ENCODE assay signal across 25 mouse cellular contexts in genomic region chr15:100183510-100183909, GRCm38 (mm10). TPM values are rescaled to one million over a fixed set of nuclear protein-coding genes. Genes with fewer than 3 reads are reported as not detected.
DNase-seq lines count a peak whose midpoint lies in the region; ATAC-seq and TF ChIP-seq lines count a peak whose summit lies in the region.
"Had no signal": no experiment of that assay in that cellular context is flagged by ENCODE, and none has a peak within 500 bp of the region (broad histone marks: within the 10 kb centered on the region; RNA-seq: fewer than 3 reads in every experiment).

No protein-coding gene starts in this region.

- no peak overlapping the region for H3K27ac ChIP-seq in intestine, embryonic 15.5 days
- peak overlapping the region; percentile 70 for H3K27ac ChIP-seq in intestine, postnatal 0 days (ENCODE audit: low read depth, low read length)
- peak overlapping the region; percentile 92 for H3K27ac ChIP-seq in small intestine, adult 2 months (ENCODE audit: insufficient read depth, low read depth, low read length)
- H3K27ac ChIP-seq in stomach, embryonic 16.5 days (ENCODE audit: low read length): no peak overlapping the region
- H3K27ac ChIP-seq in hindbrain, postnatal 0 days: no peak overlapping the region
- H3K27ac ChIP-seq: embryonic facial prominence, embryonic 10.5 days; embryonic facial prominence, embryonic 12.5 days; forebrain, embryonic 13.5 days had no signal

- H3K4me1 ChIP-seq in intestine, embryonic 15.5 days (replicated peaks): peaks cover 3% of the 10 kb centered on the region; the same call in 1 of the 2 replicates
- H3K4me1 ChIP-seq in intestine, postnatal 0 days (replicated peaks; ENCODE audit: control insufficient read depth, insufficient read depth, low read length): 0 out of 2 replicates have a peak, but pooled peaks cover 3% of the 10 kb centered on the region
- H3K4me1 ChIP-seq in small intestine, adult 2 months (ENCODE audit: control insufficient read depth, insufficient read depth, insufficient read length, low read length): peaks cover 11% of the 10 kb centered on the region
- H3K4me1 ChIP-seq in stomach, embryonic 16.5 days (ENCODE audit: control insufficient read depth, insufficient read depth, low read length): 0 out of 2 replicates have a peak, but pooled peaks cover under 1% of the 10 kb centered on the region
- no peaks in the 10 kb centered on the region; the same call in 1 of the 2 replicates for H3K4me1 ChIP-seq in hindbrain, postnatal 0 days (ENCODE audit: insufficient read depth, low read length)
- H3K4me1 ChIP-seq: embryonic facial prominence, embryonic 10.5 days; embryonic facial prominence, embryonic 12.5 days; forebrain, embryonic 13.5 days had no signal

- H3K36me3 ChIP-seq in intestine, embryonic 15.5 days: peaks cover 13% of the 10 kb centered on the region
- H3K36me3 ChIP-seq in intestine, postnatal 0 days (ENCODE audit: control insufficient read depth, insufficient read depth): peaks cover 63% of the 10 kb centered on the region
- H3K36me3 ChIP-seq in small intestine, adult 2 months (ENCODE audit: control insufficient read depth, insufficient read depth, low read length): peaks cover 43% of the 10 kb centered on the region
- no peaks in the 10 kb centered on the region for H3K36me3 ChIP-seq in stomach, embryonic 16.5 days (ENCODE audit: control insufficient read depth, insufficient read depth, low read length)
- peaks cover 56% of the 10 kb centered on the region for H3K36me3 ChIP-seq in hindbrain, postnatal 0 days (ENCODE audit: insufficient read depth, low read length)

- H3K9ac ChIP-seq in intestine, embryonic 15.5 days: no peak overlapping the region
- no peak overlapping the region for H3K9ac ChIP-seq in intestine, postnatal 0 days (ENCODE audit: low read depth, low read length)
- H3K9ac ChIP-seq in stomach, embryonic 16.5 days (ENCODE audit: low read length): no peak overlapping the region
- H3K9ac ChIP-seq in hindbrain, postnatal 0 days (replicated peaks; ENCODE audit: low read length): no peak overlapping the region
- H3K9ac ChIP-seq: embryonic facial prominence, embryonic 12.5 days; forebrain, embryonic 13.5 days had no signal

- H3K4me3 ChIP-seq in intestine, embryonic 15.5 days (replicated peaks): no peak overlapping the region
- no peak overlapping the region for H3K4me3 ChIP-seq in intestine, postnatal 0 days (ENCODE audit: low read depth, low read length)
- no peak overlapping the region for H3K4me3 ChIP-seq in small intestine, adult 2 months (ENCODE audit: low read depth, low read length)
- no peak overlapping the region for H3K4me3 ChIP-seq in stomach, embryonic 16.5 days (replicated peaks; ENCODE audit: low read length)
- H3K4me3 ChIP-seq in hindbrain, postnatal 0 days (ENCODE audit: low read length): no peak overlapping the region
- H3K4me3 ChIP-seq: embryonic facial prominence, embryonic 10.5 days; embryonic facial prominence, embryonic 12.5 days; forebrain, embryonic 13.5 days had no signal

- no peaks in the 10 kb centered on the region for H3K9me3 ChIP-seq in intestine, embryonic 15.5 days
- no peaks in the 10 kb centered on the region for H3K9me3 ChIP-seq in intestine, postnatal 0 days (ENCODE audit: control insufficient read depth)
- H3K9me3 ChIP-seq in stomach, embryonic 16.5 days (replicated peaks; ENCODE audit: control insufficient read depth, low read length): no peaks in the 10 kb centered on the region
- no peaks in the 10 kb centered on the region for H3K9me3 ChIP-seq in hindbrain, postnatal 0 days (ENCODE audit: low read length)
- H3K9me3 ChIP-seq: embryonic facial prominence, embryonic 10.5 days; embryonic facial prominence, embryonic 12.5 days; forebrain, embryonic 13.5 days; G1E had no signal

- TF ChIP-seq CTCF in intestine, postnatal 0 days (IDR thresholded peaks at IDR 0.05; ENCODE audit: low read depth): no peak
- TF ChIP-seq CTCF in small intestine, adult 2 months (IDR thresholded peaks at IDR 0.05; ENCODE audit: extremely low read depth, insufficient read length, insufficient replicate concordance, low read depth, low read length): no peak
- no peak for TF ChIP-seq CTCF in hindbrain, postnatal 0 days (IDR thresholded peaks at IDR 0.05; ENCODE audit: low read depth)

- 81% methylated on average over 10 of the region's 10 CpGs for whole genome bisulfite sequencing in intestine, embryonic 15.5 days
- 53% methylated on average over 10 of the region's 10 CpGs for WGBS in intestine, postnatal 0 days
- 35% methylated on average over 10 of the region's 10 CpGs for WGBS in small intestine, adult 2 months
- WGBS in stomach, embryonic 16.5 days: 82% methylated on average over 10 of the region's 10 CpGs
- 89% methylated on average over 10 of the region's 10 CpGs for WGBS in hindbrain, postnatal 0 days

- no peak for DNase-seq in hindbrain, postnatal 0 days (ENCODE audit: low spot score)
- no peak for DNase-seq in kidney, adult 18-20 months
- no peak for DNase-seq in urinary bladder, postnatal 25 days (ENCODE audit: low spot score)
- DNase-seq in frontal cortex, postnatal 36 days (ENCODE audit: low spot score in 2 of 2): no peak
- DNase-seq: adrenal gland, adult 8-10 months; adrenal gland, postnatal 14 days; adrenal gland, postnatal 36 days; B cell, adult 2 months; cerebellum, adult 11-12 months; cerebellum, adult 2 months; cerebellum, adult 9-10 months; cerebellum, postnatal 10 days; cerebellum, postnatal 25 days had no signal

- H3K4me2 ChIP-seq in intestine, embryonic 15.5 days (replicated peaks): no peak overlapping the region
- H3K4me2 ChIP-seq in intestine, postnatal 0 days (replicated peaks; ENCODE audit: low read depth): no peak overlapping the region
- H3K4me2 ChIP-seq in stomach, embryonic 16.5 days (ENCODE audit: low read depth, low read length): no peak overlapping the region
- H3K4me2 ChIP-seq in hindbrain, postnatal 0 days (ENCODE audit: low read depth, low read length): no peak overlapping the region
- H3K4me2 ChIP-seq: embryonic facial prominence, embryonic 12.5 days; forebrain, embryonic 13.5 days had no signal

- peak; percentile 80 for ATAC-seq in intestine, embryonic 15.5 days
- peak; percentile 92 for ATAC-seq in intestine, postnatal 0 days
- ATAC-seq in stomach, embryonic 16.5 days (ENCODE audit: insufficient read depth, low FRiP score): peak; percentile 73; the same call in 1 of the 2 replicates
- ATAC-seq in hindbrain, postnatal 0 days: no peak
- ATAC-seq: activated CD4-positive, CD25-positive, alpha-beta regulatory T cell, adult 4 months; CD4-positive, CD25-positive, alpha-beta regulatory T cell, adult 4 months; forebrain, embryonic 13.5 days; Patski had no signal

- TF ChIP-seq POLR2A in small intestine, adult 2 months (IDR thresholded peaks at IDR 0.05; ENCODE audit: low read depth, low read length): no peak

- H3K27me3 ChIP-seq in intestine, embryonic 15.5 days (replicated peaks): no peaks in the 10 kb centered on the region
- H3K27me3 ChIP-seq in intestine, postnatal 0 days (replicated peaks; ENCODE audit: control insufficient read depth, insufficient read depth, low read length): no peaks in the 10 kb centered on the region
- no peaks in the 10 kb centered on the region for H3K27me3 ChIP-seq in small intestine, adult 2 months (ENCODE audit: control insufficient read depth, insufficient read depth, low read length)
- H3K27me3 ChIP-seq in stomach, embryonic 16.5 days (ENCODE audit: control insufficient read depth, insufficient read depth, low read length): no peaks in the 10 kb centered on the region
- no peaks in the 10 kb centered on the region for H3K27me3 ChIP-seq in hindbrain, postnatal 0 days (ENCODE audit: insufficient read depth, low read length)
- H3K27me3 ChIP-seq: CH12.LX; embryonic facial prominence, embryonic 12.5 days; forebrain, embryonic 13.5 days; Patski had no signal

RNA-seq across cellular contexts. Expression of gene Atf1, which starts 44.1 kb away (rescaled TPM):
- 41.5 and 44.5 TPM in 2 replicates for polyA plus RNA-seq in intestine, embryonic 15.5 days (2015; fragmentation: Nextera tagmentation; extraction: Ambion mirVana)
- polyA plus RNA-seq in intestine, postnatal 0 days (2015; fragmentation: Nextera tagmentation; extraction: Ambion mirVana): 25.3 and 29.0 TPM in 2 replicates
- polyA plus RNA-seq in small intestine, adult 2 months (2012; rRNA removed): 24.4 and 41.8 TPM in 2 replicates
- polyA plus RNA-seq in stomach, embryonic 16.5 days (2015; fragmentation: Nextera tagmentation; extraction: Ambion mirVana): 34.0 and 40.4 TPM in 2 replicates
- 5.9 and 9.8 TPM in 2 replicates for total RNA-seq in hindbrain, postnatal 0 days (2014; rRNA removed)
- 11.7 and 14.1 TPM in 2 replicates for polyA plus RNA-seq in hindbrain, postnatal 0 days (2015; fragmentation: Nextera tagmentation; extraction: Ambion mirVana)

Comparison
In these comparisons a context has a peak if more than half of its experiments do, and no peak if none do; other contexts are left out.
1. H3K27ac ChIP-seq: peak in intestine, postnatal 0 days (single experiment) and small intestine, adult 2 months (single experiment); none in intestine, embryonic 15.5 days (single experiment), stomach, embryonic 16.5 days (single experiment) and hindbrain, postnatal 0 days (single experiment).